Mouse (Mus musculus) G1E (cell line): ENCODE results near the gene Rassf4.

Experiments used
- CTCF ChIP-seq: IDR thresholded peaks from 2 replicates; pipeline ENCODE4 v1.5.1; 2012; ENCODE audit warnings: low read depth, low read length, inconsistent platforms, mixed read lengths
- GATA2 ChIP-seq: IDR thresholded peaks from 2 replicates; pipeline ENCODE4 v1.6.1; 2012; ENCODE audit warnings: low read depth, low read length, inconsistent platforms, borderline replicate concordance

DNA sequence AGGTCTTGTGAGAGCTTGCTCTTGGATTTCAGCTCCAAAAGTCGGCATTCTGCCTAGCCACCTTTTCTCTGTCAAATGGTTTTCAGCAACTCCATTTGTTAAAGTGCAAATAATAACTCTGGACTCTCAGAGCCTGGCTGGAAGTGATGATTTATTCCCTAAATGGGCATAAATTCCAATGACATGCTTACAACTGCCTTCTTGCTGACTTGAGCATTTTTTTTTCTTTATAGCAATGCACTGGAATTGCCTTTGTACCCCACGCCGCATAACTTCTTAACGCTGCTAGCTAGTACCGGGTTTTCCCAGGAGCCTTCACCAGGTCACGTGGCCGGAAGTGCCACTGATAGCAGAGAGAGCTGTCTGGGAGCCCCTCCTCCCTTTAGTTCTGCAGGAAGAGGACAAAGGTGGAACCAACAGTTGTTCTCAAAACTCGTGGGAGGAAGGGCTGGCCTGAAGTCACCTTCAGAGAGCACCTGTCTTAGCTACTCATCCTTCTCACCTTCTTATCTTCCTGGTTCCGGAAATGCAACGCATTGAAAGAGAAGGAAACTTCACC, 2.7 kb upstream of the Rassf4 start:
- TF ChIP-seq CTCF: no peak
- no peak for TF ChIP-seq GATA2
